Mouse (Mus musculus) ovary, adult 18-20 months (tissue): ENCODE results near the gene Ndel1.

Experiments used
- DNase-seq: peaks from one replicate; pipeline ENCODE4 v3.0.0; 2022; ENCODE audit warnings: low spot score, mixed read lengths

The Ndel1 gene

GRCm38 (mm10) chr11:68778855-68779254 lies 92.8 kb downstream of the Ndel1 start:
- no peak for DNase-seq

DNA sequence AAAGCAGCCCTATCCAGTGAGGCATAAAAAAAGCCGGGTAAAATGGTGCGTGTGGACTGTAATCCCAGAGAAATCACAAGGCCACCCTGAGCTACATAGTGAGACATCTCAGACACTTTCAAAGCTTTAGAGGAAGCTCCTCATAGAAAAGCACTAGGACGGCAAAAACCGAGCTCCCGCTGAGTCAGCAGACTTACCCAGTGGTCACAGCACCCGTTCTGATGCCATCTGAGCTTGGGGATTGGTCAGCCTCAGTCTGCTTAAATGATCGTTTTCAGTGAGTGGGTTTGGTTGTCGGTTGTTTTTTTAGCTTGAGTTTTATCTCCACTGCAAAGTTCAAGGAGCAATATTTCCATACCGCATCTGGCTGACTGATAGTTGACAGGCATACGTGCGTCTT lies 93.7 kb downstream of the Ndel1 start:
- no peak for DNase-seq

GRCm38 (mm10) chr11:68776147-68776655 lies 95.5 kb downstream of the Ndel1 start:
- DNase-seq = peak; percentile 24
